Mouse (Mus musculus) liver (tissue): ENCODE measurements around the gene BC147527.
"Not testable (repeated sequence)": the region's sequence is repeated elsewhere in the genome, so short reads cannot be mapped to it uniquely, and the experiment has no call there.

Source experiments
- DNase-seq: peaks from one replicate; pipeline ENCODE4 v3.0.0-alpha.2; 2020; ENCODE audit warnings: mixed read lengths

BC147527 gene

DNA sequence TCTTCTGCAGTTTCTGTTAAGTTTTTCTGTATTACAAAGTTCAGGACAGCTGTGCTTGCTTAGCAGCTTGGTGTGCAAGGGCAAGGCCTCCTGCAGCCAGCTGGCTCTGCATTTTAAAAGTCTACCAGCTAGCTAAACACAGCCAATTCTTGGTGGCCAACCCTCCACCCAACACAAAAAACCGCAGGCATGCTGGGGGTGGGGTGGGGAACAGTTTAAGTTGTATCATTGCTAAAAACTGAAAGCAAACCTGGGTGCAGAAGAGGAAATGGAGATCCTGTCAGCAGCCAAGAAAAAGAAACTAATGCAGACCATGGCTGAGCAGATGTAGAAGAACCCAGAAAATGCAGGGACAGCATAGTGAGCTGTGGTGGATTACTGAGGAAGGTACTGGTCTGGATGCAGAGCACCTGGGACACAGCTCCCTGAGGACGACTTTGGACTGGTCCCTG, at the start of gene BC147527:
TSS of gene BC147527 (plus strand) at position 402 of the 452 bp plus-strand sequence.
- peak; percentile 30 for DNase-seq

DNA sequence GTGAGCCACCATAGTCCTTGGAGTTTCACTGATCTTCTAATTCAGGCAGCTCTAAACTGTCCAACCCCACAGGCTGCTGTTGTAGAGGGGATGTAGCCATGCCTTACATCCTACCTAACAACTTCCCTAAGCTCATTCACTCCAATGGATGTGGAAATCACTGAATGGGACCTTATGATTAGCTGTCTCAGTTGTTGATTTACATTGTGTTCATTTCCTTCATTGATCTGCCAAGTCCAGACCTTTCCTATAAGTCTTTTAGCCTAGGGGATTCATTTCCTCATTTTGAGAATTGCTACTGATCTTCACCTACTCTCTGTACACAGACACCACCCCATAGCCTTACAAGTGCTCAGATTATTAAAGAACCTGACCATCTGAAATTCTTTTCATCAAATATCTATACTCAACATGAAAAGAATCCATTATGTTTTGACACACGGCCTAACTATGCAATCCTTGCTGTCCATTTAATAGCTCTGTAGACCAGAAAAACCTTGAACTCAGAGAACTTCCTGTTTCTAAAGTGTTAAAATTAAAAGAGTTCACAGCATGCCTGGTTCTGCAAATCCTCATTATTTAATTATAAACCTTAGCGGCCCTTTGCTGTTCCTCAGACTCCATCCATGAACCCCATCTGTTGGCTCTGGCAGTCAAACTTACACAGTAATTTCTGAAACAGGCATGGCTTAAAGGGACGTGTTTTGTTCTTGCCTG, 48.8 kb upstream of the BC147527 start:
- DNase-seq: not testable (repeated sequence)

DNA sequence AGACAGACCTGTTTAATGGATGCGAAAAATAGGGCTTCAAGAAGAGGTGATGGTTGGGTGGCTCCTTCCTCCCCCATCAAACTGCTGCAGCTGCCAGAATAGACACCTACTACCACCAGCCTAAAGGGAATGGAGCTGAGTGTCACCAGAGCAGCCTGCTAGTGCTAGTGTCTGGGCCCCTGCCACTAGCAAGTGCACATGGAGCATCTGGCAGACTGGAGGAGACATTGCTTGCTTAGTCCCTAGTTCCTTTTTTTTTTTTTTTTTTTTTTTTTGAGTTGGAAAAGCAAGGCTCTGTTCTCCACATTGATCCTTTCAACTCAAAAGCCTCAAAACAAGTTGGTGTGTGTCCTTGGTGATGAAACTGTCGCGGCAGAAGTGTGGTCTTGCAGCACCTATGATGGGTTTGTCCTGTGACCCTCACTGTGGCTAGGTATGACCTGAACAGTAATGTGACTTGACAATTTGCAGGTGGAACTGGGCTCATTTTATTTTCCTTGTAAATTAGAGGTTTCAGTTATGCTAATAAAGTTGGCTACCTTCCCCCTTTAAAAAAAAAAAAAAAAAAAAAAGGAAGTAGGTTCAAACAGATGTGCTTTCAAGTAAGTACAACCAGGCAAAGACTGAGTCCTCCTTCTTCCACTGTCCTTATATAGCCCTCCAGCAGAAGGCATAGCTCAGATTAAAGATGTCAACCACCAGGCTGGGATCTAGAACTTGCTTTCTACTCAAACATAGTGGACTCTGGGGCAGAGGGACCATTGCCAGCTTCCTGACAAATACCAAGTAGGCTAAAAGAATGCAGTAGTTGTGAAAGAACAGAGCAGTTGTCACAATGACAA, 41.2 kb upstream of the BC147527 start:
- DNase-seq: not testable (repeated sequence)

DNA sequence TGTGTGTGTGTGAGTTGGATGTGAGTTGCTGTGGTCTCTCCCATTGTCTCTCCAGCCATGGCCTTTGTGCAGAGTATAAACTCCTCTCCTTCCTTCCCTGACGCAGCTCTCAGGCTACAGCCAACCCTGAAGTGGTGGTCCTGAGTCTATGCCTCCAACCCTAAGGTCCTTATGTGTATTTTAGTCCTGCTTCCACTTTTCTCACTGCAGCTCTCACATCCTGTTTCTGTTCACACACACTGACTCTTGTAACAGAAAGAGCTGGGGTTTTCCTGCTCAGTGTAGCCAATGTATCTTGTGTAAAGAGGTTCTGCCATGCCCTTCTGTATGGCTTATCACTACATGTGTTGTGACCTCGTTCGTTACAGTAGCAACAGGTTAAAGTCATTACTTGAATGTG, 40.5 kb upstream of the BC147527 start:
- DNase-seq: not testable (repeated sequence)

- DNase-seq: not testable (repeated sequence)
These were observed 37.3 kb upstream of the BC147527 start, which contains the start of gene AF067061 for GRCm38 (mm10) chr13:120262870-120263269. Gene AF067061, plus strand, starts transcription at chr13:120263114.

DNA sequence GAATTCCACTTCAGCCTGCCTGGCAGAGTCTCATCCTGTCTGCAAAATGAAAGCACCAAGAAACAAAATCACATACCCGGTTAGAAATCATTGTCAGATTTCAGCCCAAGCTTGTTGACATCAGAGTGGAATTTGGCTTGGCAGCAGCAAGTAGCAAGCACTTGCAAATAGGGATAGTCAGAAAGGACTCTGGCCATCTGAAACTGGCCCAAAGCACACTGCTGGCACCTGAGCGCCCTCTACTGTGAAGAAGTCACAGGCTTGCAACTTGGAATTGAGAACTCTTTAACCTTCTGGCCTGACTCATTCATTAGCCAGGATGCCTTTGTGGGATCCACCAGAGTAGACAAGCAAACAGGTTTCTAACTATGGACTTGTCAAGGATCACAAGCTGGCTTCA, 22.4 kb upstream of the BC147527 start:
- DNase-seq: not testable (repeated sequence)

- no peak for DNase-seq
These were observed 21.4 kb upstream of the BC147527 start for GRCm38 (mm10) chr13:120278784-120279183.

DNA sequence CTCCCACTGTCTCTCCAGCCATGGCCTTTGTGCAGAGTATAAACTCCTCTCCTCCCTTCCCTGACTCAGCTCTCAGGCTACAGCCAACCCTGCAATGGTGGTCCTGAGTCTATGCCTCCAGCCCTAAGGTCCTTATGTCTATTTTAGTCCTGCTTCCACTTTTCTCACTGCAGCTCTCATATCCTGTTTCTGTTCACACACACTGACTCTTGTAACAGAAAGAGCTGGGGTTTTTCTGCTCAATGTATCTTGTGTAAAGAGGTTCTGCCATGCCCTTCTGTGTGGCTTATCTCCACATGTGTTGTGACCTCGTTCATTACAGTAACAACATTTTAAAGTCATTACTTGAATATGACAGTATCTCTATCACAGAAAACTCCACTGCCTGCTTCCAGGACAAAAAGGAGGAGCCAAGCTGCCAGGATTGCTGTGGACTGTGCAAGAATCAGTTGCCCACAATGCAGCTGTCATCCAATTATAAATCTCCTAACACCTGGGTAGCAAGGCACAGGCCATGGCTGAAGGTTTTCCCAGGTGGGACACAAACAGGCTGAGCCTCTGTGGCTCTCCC, 783 bp upstream of the BC147527 start:
- no peak for DNase-seq

- DNase-seq: no peak
These were observed 661 bp downstream of the BC147527 start for GRCm38 (mm10) chr13:120300853-120301252.

- DNase-seq: no peak
These were observed 10.6 kb downstream of the BC147527 start for GRCm38 (mm10) chr13:120310749-120311148.

- peak; percentile 10 for DNase-seq
These were observed 13.4 kb downstream of the BC147527 start for GRCm38 (mm10) chr13:120313584-120313983.

DNA sequence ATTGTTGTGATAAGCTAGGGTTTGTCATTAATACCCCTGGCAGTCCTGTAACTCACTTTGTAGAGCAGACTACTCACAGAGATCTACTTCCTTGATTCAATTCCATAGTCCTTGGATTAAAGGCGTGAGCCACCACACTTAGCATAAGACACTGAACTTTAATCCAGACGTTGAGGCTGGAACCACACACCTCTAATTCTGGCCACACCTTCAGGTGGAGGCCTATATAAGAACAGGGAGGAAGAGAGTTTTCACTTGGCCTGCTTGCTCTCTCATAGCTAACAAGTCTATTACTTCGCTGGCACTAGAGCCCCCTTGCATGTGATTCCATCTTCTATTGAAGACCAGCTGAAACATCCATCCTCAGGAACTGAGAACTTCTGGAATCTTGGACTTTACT, 16.4 kb downstream of the BC147527 start, which contains the start of gene Tcstv3:
TSS of gene Tcstv3 (plus strand) at position 301 of the 400 bp plus-strand sequence.
- not testable (repeated sequence) for DNase-seq

DNA sequence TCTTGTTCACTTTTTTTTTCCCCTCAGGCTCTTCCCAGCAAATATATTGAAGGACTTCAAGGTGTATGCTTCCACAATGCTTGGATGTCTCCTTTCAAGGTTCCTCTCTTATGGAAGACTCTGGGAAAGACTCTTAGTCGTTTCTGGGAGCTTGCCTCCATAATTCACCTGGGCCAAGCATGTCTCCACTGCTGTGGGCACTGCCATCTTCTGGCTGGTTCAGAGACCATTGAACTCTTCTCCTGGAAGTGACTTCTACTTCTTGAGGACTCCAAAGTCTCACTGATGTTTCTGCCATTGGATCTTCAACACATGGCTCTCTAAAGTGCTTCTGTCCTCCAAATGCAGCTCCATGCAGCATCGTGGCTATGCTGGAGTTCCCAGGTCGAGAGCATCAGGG, 20.0 kb downstream of the BC147527 start:
- no peak for DNase-seq

DNA sequence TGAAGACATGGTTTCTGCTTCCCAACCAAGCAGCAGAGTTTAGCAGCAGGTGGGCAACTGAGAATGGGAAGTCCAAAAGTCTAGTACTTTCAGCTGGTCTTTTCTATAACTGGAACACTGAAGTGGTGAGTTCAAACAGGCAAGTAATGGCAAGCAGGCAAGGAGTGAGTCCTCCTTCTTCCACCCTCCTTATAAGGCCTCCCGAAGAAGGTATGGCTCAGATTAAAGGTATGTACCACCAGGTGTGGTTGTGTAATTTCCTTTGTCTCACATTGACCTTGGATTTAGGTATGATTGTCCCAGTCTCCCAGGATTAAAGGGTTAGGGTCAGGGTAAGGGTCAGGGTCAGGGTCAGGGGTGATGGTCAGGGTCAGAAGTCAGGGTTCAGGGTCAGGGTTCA, 20.5 kb downstream of the BC147527 start:
- DNase-seq: no peak
